Mouse (Mus musculus): ENCODE measurements around the gene Vmn2r92.
"Not testable (repeated sequence)": the region's sequence is repeated elsewhere in the genome, so short reads cannot be mapped to it uniquely, and the experiment has no call there.

The Vmn2r92 gene

DNA sequence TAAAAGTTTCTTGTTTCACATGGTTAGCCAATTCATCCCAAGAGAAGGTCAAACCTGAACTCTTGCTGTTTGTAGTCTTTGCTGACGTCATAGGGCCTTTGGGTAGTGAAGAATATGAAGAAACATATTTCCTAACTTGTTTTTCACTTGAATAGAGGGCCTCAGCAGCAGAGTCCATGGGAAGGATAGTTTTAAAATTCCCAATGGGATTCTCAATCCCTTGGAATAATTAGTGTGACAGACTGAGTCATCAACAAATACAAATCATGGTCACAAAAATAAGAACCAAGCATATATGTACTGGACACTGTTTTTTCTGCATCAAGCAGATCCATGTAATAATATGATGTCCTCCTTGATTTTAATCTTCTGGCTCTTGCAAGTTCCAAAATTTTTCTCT, at the start of gene Vmn2r92:
Gene Vmn2r92 (plus strand): TSS at position 301 of the 400 bp plus-strand sequence.
- not testable (repeated sequence) for DNase-seq

DNA sequence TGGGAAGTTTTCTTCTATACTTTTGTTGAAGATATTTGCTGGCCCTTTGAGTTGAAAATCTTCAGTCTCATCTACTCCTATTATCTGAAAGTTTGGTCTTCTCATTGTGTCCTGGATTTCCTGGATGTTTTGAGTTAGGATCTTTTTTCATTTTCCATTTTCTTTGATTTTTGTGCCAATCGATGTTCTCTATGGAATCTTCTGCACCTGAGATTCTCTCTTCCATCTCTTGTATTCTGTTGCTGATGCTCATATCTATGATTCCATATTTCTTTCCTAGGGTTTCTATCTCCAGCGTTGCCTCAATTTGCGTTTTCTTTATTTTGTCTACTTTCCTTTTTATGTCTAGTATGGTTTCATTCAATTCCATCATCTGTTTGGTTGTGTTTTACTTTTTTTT, 49.4 kb upstream of the Vmn2r92 start:
- DNase-seq, result not testable (repeated sequence)

DNA sequence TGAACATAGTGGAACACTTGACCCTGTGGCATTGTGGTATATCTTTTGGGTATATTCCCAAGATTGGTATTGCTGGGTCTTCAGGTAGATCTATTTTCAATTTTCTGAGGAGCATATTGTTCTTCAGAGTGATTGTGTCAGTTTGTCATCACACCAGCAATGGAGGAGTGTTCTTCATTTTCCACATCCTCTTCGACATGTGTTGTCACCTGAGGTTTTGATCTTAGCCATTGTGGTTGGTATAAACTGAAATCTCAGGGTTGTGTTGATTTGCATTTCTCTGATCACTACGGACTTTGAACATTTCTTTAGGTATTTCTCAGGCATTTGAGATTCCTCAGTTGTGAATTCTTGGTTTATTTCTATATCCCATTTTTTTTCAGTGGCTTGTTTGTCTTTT, 9.5 kb downstream of the Vmn2r92 start:
- DNase-seq, result not testable (repeated sequence)

- DNase-seq, result no peak
Observed at GRCm38 (mm10) chr17:18189732-18190131, 38.0 kb downstream of the Vmn2r92 start.

GRCm38 (mm10) chr17:18221300-18221699, 69.6 kb downstream of the Vmn2r92 start:
- DNase-seq, result no peak

DNA sequence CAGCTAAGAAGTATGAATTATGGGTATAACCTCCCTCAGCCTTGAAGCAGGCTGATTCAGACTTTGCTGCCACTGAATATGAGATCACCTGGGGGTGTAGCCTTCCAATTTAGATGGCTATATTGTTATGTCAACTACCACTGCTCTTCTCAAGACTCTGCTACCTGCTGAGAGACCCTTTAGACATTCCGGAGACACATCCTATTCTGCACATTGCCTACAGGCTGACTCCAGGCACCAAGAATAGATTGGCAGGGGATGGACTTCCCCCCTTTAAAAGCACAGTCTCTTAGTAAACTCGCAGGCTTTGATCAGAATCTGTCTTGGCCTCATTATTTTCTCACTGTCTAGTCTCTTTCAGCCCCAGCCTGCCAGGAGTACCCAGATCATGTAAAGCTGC, 80.3 kb downstream of the Vmn2r92 start:
- DNase-seq, result no peak

DNA sequence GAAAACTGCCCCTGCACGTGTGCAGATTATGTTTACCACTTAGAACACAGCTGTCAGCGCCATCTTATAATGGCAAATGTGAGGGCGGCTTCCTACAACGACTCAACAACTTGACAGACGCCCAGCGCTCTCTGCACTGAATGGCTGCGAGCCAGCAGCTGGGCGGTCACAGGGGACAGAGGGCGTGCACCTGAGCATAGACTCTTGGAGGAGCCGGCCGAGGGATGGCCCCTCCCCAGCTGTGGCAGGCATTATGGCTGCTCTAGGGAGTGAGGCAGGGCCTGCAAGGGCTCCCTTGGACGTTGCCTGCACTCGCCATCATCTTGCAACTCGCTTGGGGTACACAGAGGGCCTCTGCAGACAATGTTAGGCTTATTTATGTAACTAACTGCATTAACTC, 85.2 kb downstream of the Vmn2r92 start:
- no peak for DNase-seq
